Mouse (Mus musculus) embryonic fibroblast, embryonic 13.5 days (primary cell): ENCODE measurements at regions not wholly inside any gene's neighbourhood (a gene's known extent, or its start where the extent isn't known, plus 50 kb on each side); places are given as distances from the start of the nearest gene placed in this dataset.

ENCODE experiments used
- CTCF ChIP-seq: IDR thresholded peaks from 2 replicates; pipeline ENCODE4 v1.5.1; 2011; ENCODE audit warnings: mild to moderate bottlenecking, control low read depth, low read length, moderate library complexity, borderline replicate concordance; ENCODE audit not compliant: insufficient read depth
- POLR2A ChIP-seq: IDR thresholded peaks from 2 replicates; pipeline ENCODE4 v1.6.1; 2011; ENCODE audit warnings: low read depth, mild to moderate bottlenecking, control low read depth, low read length, moderate library complexity

- no peak for TF ChIP-seq CTCF
- no peak for TF ChIP-seq POLR2A
Observed at GRCm38 (mm10) chr4:153003338-153003737, 479.3 kb downstream of the Ajap1 start.
